Mouse (Mus musculus): ENCODE results near the gene Ppp1r14a. TPM values are rescaled to one million over a fixed set of nuclear protein-coding genes. Genes with fewer than 3 reads are reported as not detected.

The Ppp1r14a gene
- total and polyA plus RNA-seq, 3 experiments, result 0.23 TPM; not detected in 2

GRCm38 (mm10) chr7:29248261-29248841 is 40.8 kb upstream of the Ppp1r14a start, which contains the start of gene 2200002D01Rik:
Gene 2200002D01Rik, minus strand, starts transcription at chr7:29248466.
- H3K4me1 ChIP-seq (ENCODE audit: insufficient read depth, low read depth, low read length), result peaks cover 38% of the 10 kb centered on the region
- H3K4me3 ChIP-seq (ENCODE audit: low read depth, low read length), result 0 out of 2 replicates have a peak within 1 kb of the TSS, but pooled peaks have one; percentile 23
- peaks cover 63% of the 10 kb centered on the region for H3K36me3 ChIP-seq (replicated peaks)
- no peaks in the 10 kb centered on the region for H3K9me3 ChIP-seq (replicated peaks)
- no peaks in the 10 kb centered on the region for H3K27me3 ChIP-seq (ENCODE audit: insufficient read depth, low read length)
- ATAC-seq (ENCODE audit: extremely low read depth, insufficient number of reproducible peaks, low FRiP score, poor library complexity, severe bottlenecking), result no peak
- TF ChIP-seq TAL1 (conservative IDR thresholded peaks at IDR 0.05; ENCODE audit: low read depth, low read length) (no peak), POLR2AphosphoS5 (IDR thresholded peaks at IDR 0.05; ENCODE audit: insufficient replicate concordance, low read depth, low read length) (no peak), CTCF (IDR thresholded peaks at IDR 0.05; ENCODE audit: low read depth, low read length) (no peak), GATA2 (IDR thresholded peaks at IDR 0.05; ENCODE audit: borderline replicate concordance, low read depth, low read length) (no peak), GATA1 (IDR thresholded peaks at IDR 0.05; ENCODE audit: borderline replicate concordance, low read length) (no peak)
- no peak for DNase-seq (ENCODE audit: low spot score)

- H3K27me3 ChIP-seq (ENCODE audit: insufficient read depth, low read length), result no peaks in the 10 kb centered on the region
- DNase-seq (ENCODE audit: low spot score), result no peak
- H3K4me3 ChIP-seq (ENCODE audit: low read depth, low read length), result no peak overlapping the region
- no peaks in the 10 kb centered on the region for H3K9me3 ChIP-seq (replicated peaks)
- ATAC-seq (ENCODE audit: extremely low read depth, insufficient number of reproducible peaks, low FRiP score, poor library complexity, severe bottlenecking), result no peak; the same call in 1 of the 2 replicates
- TF ChIP-seq GATA1 (IDR thresholded peaks at IDR 0.05; ENCODE audit: borderline replicate concordance, low read length) (no peak), POLR2AphosphoS5 (IDR thresholded peaks at IDR 0.05; ENCODE audit: insufficient replicate concordance, low read depth, low read length) (no peak), CTCF (IDR thresholded peaks at IDR 0.05; ENCODE audit: low read depth, low read length) (no peak), TAL1 (conservative IDR thresholded peaks at IDR 0.05; ENCODE audit: low read depth, low read length) (no peak), GATA2 (IDR thresholded peaks at IDR 0.05; ENCODE audit: borderline replicate concordance, low read depth, low read length) (no peak)
- H3K36me3 ChIP-seq (replicated peaks), result peaks cover 56% of the 10 kb centered on the region
- peaks cover 34% of the 10 kb centered on the region for H3K4me1 ChIP-seq (ENCODE audit: insufficient read depth, low read depth, low read length)
These were observed 37.9 kb upstream of the Ppp1r14a start for GRCm38 (mm10) chr7:29251166-29251565.

DNA sequence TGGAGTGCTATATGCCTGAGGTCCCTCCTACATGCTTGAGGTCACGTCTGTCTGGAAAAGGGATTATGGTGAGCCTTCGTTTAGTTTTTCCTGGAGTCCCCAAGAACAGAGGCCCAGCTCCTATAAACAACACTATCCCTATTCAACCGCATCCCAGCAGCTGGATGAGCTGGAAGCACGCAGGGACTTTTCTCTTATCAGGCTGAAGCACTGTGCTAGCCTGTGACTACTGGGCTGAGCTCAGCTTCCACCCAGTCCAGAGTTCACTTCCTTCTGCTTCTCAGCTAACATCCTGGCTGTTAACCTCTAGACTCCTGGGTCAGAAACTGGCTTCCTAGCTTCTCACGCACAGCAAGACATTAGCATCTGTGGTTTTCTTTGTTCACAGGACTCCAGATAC is 35.3 kb upstream of the Ppp1r14a start:
- Histone ChIP-seq H3K4me3 (ENCODE audit: low read depth, low read length) (no peak overlapping the region), H3K4me1 (ENCODE audit: insufficient read depth, low read depth, low read length) (peaks cover 27% of the 10 kb centered on the region), H3K27me3 (ENCODE audit: insufficient read depth, low read length) (no peaks in the 10 kb centered on the region), H3K9me3 (replicated peaks) (no peaks in the 10 kb centered on the region), H3K36me3 (replicated peaks) (peaks cover 55% of the 10 kb centered on the region)
- no peak for TF ChIP-seq TAL1 (conservative IDR thresholded peaks at IDR 0.05; ENCODE audit: low read depth, low read length)
- no peak for TF ChIP-seq CTCF (IDR thresholded peaks at IDR 0.05; ENCODE audit: low read depth, low read length)
- TF ChIP-seq GATA2 (IDR thresholded peaks at IDR 0.05; ENCODE audit: borderline replicate concordance, low read depth, low read length), result no peak
- TF ChIP-seq POLR2AphosphoS5 (IDR thresholded peaks at IDR 0.05; ENCODE audit: insufficient replicate concordance, low read depth, low read length), result no peak
- TF ChIP-seq GATA1 (IDR thresholded peaks at IDR 0.05; ENCODE audit: borderline replicate concordance, low read length), result no peak
- ATAC-seq (ENCODE audit: extremely low read depth, insufficient number of reproducible peaks, low FRiP score, poor library complexity, severe bottlenecking) (no peak), DNase-seq (ENCODE audit: low spot score) (no peak)

GRCm38 (mm10) chr7:29255875-29256274 is 33.2 kb upstream of the Ppp1r14a start:
- Histone ChIP-seq H3K9me3 (replicated peaks) (no peaks in the 10 kb centered on the region), H3K4me1 (ENCODE audit: insufficient read depth, low read depth, low read length) (peaks cover 30% of the 10 kb centered on the region), H3K36me3 (replicated peaks) (peaks cover 67% of the 10 kb centered on the region), H3K27me3 (ENCODE audit: insufficient read depth, low read length) (no peaks in the 10 kb centered on the region), H3K4me3 (ENCODE audit: low read depth, low read length) (no peak overlapping the region)
- ATAC-seq (ENCODE audit: extremely low read depth, insufficient number of reproducible peaks, low FRiP score, poor library complexity, severe bottlenecking) (no peak), DNase-seq (ENCODE audit: low spot score) (no peak)
- TF ChIP-seq POLR2AphosphoS5 (IDR thresholded peaks at IDR 0.05; ENCODE audit: insufficient replicate concordance, low read depth, low read length), result no peak
- no peak for TF ChIP-seq GATA2 (IDR thresholded peaks at IDR 0.05; ENCODE audit: borderline replicate concordance, low read depth, low read length)
- no peak for TF ChIP-seq CTCF (IDR thresholded peaks at IDR 0.05; ENCODE audit: low read depth, low read length)
- no peak for TF ChIP-seq GATA1 (IDR thresholded peaks at IDR 0.05; ENCODE audit: borderline replicate concordance, low read length)
- TF ChIP-seq TAL1 (conservative IDR thresholded peaks at IDR 0.05; ENCODE audit: low read depth, low read length), result no peak

DNA sequence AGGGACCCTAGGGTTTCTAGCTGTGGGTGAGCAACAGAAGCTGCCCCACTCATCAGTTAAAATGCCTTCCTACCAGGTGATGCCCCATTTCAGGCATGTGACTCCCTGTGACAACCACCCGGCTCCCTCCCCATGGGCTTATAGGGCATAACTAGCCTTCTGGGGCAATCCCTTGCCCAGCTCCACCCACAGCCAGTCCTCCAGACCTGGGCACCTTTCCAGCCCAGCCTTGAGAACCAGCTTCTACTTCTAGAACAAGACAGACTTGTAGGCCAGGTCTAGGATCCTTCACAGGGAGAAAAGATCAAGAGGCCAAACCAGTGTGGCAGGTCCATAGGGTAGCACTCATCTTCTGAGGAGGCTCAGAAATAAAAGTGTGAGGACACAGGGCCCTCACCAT is 31.7 kb upstream of the Ppp1r14a start:
- Histone ChIP-seq H3K36me3 (replicated peaks) (peaks cover 78% of the 10 kb centered on the region), H3K4me3 (ENCODE audit: low read depth, low read length) (no peak overlapping the region), H3K27me3 (ENCODE audit: insufficient read depth, low read length) (no peaks in the 10 kb centered on the region), H3K4me1 (ENCODE audit: insufficient read depth, low read depth, low read length) (peaks cover 20% of the 10 kb centered on the region), H3K9me3 (replicated peaks) (no peaks in the 10 kb centered on the region)
- ATAC-seq (ENCODE audit: extremely low read depth, insufficient number of reproducible peaks, low FRiP score, poor library complexity, severe bottlenecking) (no peak), DNase-seq (ENCODE audit: low spot score) (no peak)
- TF ChIP-seq GATA2 (IDR thresholded peaks at IDR 0.05; ENCODE audit: borderline replicate concordance, low read depth, low read length), result no peak
- TF ChIP-seq TAL1 (conservative IDR thresholded peaks at IDR 0.05; ENCODE audit: low read depth, low read length), result no peak
- no peak for TF ChIP-seq POLR2AphosphoS5 (IDR thresholded peaks at IDR 0.05; ENCODE audit: insufficient replicate concordance, low read depth, low read length)
- no peak for TF ChIP-seq GATA1 (IDR thresholded peaks at IDR 0.05; ENCODE audit: borderline replicate concordance, low read length)
- TF ChIP-seq CTCF (IDR thresholded peaks at IDR 0.05; ENCODE audit: low read depth, low read length), result no peak

DNA sequence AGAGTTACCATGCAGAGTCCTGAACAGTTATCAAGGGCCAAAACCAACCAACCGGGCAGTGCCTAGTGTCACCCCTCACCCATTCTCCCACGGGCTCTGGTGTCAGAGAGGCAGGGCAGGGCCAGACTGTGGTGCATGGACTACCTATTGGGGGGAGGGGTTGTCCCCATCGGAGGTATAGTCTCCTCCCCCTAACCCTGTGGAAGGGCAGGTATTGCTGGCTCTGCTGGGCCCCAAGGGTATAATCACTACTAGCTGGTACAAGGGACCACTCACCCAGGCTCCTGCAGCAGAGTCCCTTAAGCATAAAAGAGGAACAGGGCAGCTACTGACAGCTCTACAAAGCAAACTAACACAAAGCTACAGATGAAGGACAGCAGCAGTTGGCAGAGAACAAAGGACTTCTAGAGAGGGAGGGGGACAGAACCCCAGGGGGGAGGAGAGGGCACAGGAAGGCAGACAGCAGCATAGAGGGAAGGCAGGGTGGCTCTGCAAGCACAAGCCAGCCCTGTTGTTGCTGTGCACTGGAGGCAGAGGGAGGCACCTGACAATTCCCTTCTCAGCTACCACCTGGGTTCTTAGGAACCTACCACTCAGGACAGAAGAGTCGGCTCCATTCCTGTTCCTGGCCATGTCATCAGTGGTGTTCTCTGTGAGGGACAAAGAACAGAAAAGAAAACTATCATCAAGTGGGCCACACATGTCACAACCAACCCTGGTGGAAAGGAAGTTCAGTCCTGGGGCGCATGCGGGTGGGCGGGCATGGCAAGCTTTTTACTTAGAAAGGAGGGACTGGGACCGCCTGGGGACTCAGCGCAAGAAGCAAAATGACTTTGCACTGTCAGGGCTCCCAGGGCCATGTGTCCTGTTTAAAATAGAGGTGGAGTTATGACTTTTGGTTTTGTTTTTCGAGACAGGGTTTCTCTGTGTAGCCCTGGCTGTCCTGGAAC is 29.1 kb upstream of the Ppp1r14a start:
- no peaks in the 10 kb centered on the region for H3K9me3 ChIP-seq (replicated peaks)
- DNase-seq (ENCODE audit: low spot score) (no peak), ATAC-seq (ENCODE audit: extremely low read depth, insufficient number of reproducible peaks, low FRiP score, poor library complexity, severe bottlenecking) (no peak)
- TF ChIP-seq TAL1 (conservative IDR thresholded peaks at IDR 0.05; ENCODE audit: low read depth, low read length), result no peak
- no peak for TF ChIP-seq CTCF (IDR thresholded peaks at IDR 0.05; ENCODE audit: low read depth, low read length)
- TF ChIP-seq POLR2AphosphoS5 (IDR thresholded peaks at IDR 0.05; ENCODE audit: insufficient replicate concordance, low read depth, low read length), result no peak
- TF ChIP-seq GATA2 (IDR thresholded peaks at IDR 0.05; ENCODE audit: borderline replicate concordance, low read depth, low read length), result no peak
- TF ChIP-seq GATA1 (IDR thresholded peaks at IDR 0.05; ENCODE audit: borderline replicate concordance, low read length), result no peak
- peaks cover 88% of the 10 kb centered on the region for H3K36me3 ChIP-seq (replicated peaks)
- H3K4me1 ChIP-seq (ENCODE audit: insufficient read depth, low read depth, low read length), result peaks cover 3% of the 10 kb centered on the region; the same call in 1 of the 2 replicates
- no peak overlapping the region for H3K4me3 ChIP-seq (ENCODE audit: low read depth, low read length)
- H3K27me3 ChIP-seq (ENCODE audit: insufficient read depth, low read length), result no peaks in the 10 kb centered on the region
